Mouse (Mus musculus) ovary, adult 18-20 months (tissue): Measurements from ENCODE around the gene Abhd14b.
"Not testable (repeated sequence)": the region's sequence is repeated elsewhere in the genome, so short reads cannot be mapped to it uniquely, and the experiment has no call there.

ENCODE experiments used
- DNase-seq: peaks from one replicate; pipeline ENCODE4 v3.0.0; 2022; ENCODE audit warnings: low spot score, mixed read lengths

Abhd14b gene

DNA sequence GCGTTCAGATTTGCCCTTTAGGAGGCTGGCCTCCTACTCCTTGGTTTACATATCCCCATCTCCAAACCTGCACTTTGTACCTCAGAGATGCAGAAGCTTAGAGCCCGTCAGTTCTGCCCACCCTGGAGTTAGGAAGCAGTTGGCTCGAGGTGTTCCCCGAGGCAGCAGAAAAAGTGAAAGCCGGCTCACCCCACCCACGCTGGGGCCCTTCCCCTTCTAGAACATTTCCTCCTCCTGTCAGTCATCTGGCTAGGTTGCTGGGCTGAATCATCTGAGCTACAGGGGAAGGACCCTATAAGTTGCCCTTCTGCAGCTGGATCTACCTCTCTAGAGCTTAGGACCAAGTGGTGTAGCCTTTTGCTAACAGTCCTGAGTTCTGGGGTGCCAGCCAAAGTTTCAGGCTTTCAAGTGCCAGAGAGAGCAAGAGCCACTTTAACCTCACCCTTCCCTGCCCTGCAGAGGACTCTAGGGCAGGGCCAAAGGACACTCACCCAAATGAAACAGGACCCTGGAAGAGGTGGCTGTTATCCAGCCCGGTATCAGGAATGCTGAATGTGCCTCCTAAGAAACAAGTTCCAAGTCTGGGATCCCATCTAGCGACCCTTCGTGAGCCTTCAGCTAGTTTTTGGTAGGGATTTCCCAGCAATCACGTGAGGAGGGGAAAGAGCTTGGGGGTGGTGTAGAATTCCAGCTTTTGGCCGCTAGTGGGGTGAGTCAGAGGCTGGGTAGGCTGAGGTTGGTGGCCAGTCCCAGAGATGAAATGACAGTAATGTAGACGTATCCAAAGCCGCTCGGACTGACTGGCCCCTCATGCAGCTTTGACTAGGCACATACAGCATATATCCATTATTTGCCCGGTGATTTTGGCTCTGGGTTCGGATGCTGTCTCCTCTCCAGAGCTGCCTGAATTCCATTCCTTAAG is 29.0 kb downstream of the Abhd14b start:
- peak; percentile 43 for DNase-seq

DNA sequence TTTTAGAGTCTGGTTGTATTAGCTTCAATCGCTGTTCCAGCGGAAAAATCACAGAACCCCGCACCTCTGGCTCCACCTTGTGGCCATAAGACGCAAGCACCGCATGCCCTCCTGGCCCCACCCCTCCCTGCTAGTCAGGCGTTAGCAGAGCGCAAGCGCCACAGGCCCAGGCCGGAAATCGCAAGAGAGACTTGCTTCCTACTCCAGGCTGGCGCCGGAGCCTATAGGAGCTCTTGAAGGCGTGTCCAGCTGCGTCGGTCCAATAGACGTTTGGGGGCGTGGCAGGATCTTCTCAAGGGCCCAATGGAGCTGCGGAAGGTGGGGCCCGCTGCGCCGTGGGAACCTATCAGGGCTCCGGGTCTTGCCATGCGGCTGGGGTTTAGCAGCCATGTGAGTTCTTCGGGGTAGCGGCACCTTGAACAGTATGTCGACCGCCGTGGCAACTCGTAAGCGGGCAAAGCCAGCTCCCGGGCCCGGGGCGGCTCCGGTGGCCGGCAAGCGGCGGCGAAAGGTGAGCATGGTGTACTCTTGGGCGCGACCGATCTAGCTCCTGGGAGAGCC is 29.7 kb downstream of the Abhd14b start, which contains the start of gene Parp3:
Parp3 (minus strand) TSS at position 26 of the 561 bp plus-strand sequence.
- DNase-seq: peak; percentile 100

DNA sequence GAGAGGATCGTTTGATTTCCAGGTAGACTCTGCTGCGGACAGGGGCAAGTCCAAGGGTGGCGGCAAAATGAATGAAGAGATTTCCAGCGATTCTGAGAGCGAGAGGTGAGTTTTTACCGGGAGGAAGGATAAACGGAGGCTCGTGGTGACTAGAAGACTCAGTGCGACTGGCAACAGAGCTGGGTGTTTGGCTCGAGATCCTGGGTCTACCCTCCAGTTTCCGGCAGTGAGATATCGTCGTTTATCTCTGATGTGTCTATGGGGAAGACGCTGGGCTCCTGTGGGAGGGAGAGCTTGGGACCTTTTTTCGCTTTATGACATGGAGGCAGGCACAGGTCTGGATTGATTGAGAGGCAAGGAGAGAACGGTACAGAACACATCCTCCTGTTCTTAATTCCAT is 30.4 kb downstream of the Abhd14b start:
- DNase-seq: no peak

DNA sequence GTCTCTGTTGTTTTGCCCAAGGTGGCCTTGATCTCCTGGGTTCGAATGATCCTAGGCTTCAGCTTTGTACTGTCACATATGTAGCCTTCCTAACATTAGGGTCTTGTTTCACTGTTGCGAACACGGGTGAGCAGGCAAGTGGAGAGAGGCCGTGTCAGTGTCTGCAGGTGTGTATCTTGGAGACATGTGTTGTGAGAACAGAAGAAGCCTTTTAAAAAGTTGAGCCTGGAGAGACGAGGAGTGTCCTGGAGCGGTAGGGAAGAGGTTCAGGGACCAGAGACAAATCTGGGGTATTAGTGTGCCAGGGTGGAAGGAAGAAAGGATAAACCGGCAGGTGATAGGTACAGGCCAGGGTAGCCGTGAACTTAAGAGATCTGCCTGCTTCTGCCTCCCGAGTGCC is 30.8 kb downstream of the Abhd14b start:
- no peak for DNase-seq

DNA sequence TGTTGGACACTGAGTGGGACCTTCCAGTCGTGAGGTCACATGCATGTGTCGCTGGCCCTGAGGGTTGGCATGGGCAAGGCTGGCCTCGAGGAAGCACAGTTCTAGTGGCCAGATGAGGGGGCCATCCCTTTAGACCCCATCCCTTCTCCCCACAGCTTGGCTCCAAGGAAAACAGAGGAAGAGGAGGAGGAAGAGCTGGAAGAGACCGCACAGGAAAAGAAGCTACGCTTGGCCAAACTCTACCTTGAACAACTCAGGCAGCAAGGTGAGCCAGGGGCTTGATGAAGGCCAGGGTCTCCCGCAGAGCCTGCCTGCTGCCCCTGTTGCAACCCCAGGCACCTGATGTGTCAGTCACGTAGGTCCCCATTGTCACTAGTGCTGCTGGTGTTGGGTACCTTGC is 33.3 kb downstream of the Abhd14b start:
- no peak for DNase-seq

DNA sequence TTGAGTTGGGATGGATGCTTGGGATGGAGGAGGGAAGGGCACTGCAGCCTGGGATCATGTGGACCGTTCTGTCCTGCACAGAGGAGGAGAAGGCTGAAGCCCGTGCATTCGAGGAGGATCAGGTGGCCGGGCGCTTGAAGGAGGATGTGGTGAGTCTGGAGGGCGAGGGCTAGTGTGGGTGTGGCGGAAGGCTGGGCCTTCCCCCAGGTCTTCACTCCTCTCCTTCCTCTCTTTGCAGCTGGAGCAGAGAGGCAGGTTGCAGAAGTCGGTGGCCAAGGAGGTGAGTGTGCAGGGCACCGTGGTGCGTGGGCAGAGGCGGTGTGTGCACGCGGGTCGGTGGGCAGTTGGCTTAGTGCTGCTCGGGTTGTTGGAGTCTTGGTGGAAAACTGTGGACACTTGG is 33.8 kb downstream of the Abhd14b start:
- DNase-seq: no peak

DNA sequence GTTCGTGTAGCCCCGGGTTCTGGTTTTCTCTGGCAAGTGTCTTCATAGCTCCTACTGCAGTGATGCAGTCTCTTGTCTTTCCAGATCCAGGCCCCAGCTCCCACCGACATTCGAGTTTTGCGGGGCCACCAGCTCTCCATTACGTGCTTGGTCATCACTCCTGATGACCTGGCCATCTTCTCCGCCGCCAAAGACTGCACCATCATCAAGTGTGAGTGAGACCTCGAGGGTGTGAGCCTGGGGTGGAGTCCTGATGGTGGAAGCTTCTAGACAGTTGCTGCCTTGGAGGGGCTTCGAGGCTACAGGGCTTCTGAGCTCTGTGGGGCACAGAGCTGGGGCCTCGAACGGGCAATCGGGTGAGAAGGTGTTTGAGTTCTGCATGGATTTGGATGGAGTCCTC is 34.4 kb downstream of the Abhd14b start:
- no peak for DNase-seq

DNA sequence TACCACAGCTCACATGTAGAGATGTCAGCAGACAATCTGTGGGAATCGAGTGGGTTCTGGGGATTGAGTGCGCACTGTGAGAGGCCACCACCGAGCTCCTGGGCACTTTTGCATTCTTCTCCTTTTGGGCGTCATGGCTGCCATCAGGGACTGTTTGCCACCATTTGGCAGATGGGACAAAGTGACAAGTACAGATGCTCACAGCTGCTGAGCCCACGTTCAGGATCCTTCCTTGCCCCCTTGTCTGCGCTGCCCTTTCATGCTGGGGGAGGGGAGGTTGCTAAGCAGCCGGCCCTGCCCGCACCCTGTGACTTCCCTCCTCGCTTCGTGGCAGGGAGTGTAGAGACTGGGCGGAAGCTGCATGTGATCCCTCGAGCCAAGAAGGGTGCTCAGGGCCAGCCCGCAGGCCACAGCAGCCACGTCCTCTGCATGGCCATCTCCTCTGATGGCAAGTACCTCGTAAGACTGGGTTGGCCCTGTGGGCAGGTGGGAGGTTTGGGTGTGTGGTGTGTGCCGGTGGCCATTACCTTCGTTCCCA is 35.4 kb downstream of the Abhd14b start:
- no peak for DNase-seq

DNA sequence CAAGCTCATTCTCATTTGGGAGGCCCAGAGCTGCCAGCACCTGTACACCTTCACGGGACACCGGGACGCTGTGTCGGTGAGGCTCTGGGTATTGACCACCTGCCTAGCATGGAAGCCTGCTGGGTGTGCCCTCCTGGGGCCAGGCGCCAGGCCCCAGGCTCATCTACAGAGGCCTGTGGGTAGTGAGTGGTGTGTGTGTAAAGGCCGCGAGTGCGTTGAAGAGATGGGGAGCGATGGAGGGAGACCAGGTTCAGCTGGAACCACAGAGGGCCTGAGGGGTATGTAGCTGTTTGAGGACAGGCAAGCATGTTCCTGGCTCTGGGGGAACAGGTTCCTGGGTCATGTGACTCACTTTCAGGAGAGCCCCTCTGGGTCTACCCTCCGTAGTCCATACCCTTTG is 35.9 kb downstream of the Abhd14b start:
- no peak for DNase-seq

DNA sequence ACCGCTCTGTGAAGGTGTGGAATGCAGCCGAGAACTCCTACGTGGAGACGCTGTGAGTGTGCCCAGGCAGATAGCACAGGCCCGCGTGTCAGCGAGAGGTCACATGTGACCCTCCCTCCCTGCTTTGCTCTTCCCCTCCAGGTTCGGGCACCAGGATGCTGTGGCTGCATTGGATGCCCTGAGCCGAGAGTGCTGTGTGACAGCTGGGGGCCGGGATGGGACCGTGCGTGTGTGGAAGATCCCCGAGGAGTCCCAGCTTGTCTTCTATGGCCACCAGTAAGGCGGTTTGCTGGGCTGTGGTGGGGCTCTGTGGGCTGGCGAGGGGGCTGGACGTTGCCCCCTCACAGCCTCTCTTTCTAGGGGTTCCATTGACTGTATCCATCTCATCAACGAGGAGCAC is 36.3 kb downstream of the Abhd14b start:
- DNase-seq: no peak

DNA sequence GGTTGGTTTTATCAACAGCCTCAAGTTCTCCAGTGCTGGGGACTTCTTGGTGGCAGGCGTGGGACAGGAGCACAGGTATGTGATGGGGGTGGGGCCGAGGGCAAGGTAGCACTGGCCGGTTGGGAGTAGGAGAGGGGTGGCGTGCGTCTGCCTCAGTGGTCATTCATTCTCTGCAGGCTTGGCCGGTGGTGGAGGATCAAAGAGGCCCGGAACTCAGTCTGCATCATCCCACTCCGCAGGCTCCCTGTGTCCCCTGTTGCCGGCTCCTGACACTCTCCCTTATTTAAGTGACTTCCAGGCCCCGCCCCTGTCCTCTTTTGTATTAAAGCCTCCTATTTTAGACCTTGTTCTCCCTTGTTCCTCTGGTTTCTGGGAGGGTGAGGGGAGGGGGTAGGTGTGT is 37.8 kb downstream of the Abhd14b start:
- DNase-seq: no peak

DNA sequence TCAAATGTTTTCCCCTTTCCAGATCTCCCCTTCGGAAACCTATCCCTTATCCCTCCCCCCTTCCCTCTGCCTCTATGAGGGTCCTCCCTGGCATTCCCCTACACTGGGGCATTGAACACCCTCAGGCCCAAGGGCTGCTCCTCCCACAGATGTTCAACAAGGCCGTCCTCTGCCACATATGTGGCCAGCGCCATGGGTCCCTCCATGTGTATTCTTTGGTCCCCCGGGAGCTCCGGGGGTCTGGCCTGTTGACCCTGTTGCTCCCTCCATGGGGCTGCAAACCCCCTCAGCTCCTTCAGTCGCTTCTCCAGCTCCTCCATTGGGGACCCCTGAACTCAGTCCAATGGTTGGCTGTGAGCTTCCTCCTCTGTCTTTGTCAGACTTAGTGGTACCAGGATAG is 40.3 kb downstream of the Abhd14b start:
- DNase-seq: not testable (repeated sequence)

DNA sequence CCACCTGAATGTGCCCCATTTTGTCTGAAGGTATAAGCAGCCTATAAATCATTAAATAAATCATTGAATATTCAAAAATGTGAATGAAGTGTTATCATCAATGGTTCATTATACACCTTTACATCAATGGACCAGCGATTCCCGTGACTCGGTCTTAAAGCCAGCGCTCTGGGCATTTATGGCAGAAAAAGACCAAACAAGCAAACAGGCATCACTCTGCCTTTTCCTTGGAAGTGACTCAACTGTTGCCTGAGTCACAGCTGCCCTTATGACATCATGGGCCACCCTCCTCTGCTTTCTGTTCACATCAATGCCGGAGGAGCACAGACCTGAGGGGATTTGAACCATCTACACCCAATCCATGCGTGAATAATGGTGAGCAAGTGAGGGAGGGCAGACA is 52.4 kb downstream of the Abhd14b start, which contains the start of gene Iqcf1:
Iqcf1 (plus strand) TSS at position 301 of the 400 bp plus-strand sequence.
- DNase-seq: no peak

DNA sequence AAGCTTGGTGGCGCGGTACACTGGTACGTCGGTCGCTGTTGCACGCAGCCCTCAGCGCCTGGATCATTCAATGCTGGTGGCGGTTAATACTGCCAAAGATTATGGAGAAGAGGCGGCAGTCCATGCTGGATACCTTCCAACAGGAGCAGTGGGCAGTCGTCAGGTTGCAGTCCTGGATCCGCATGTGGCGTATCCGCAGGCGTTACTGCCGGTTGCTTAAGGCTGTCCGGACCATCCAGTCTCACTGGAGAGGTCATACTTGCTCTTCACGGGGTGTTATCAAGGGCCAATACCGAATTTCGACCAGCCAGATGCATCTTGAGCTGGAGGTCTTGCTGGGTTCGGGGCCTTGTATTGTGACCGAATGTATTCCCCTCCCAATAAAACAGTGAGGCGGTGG is 54.6 kb downstream of the Abhd14b start:
- no peak for DNase-seq
